Mouse (Mus musculus): ENCODE measurements around the gene Exosc1. TPM values are rescaled to one million over a fixed set of nuclear protein-coding genes. Genes with fewer than 3 reads are reported as not detected.

The Exosc1 gene
- polyA plus RNA-seq, 1 experiment from 2014 or later: 32.3 TPM

- no peak for TF ChIP-seq CTCF (IDR thresholded peaks at IDR 0.05; ENCODE audit: low read depth)
- H3K9me3 ChIP-seq (ENCODE audit: control insufficient read depth): no peaks in the 10 kb centered on the region
- 4% methylated on average over 52 of the region's 54 CpGs for WGBS
- H3K4me2 ChIP-seq (replicated peaks; ENCODE audit: low read depth): peak within 1 kb of the TSS; percentile 85
- peaks cover 9% of the 10 kb centered on the region for H3K36me3 ChIP-seq (ENCODE audit: control insufficient read depth, insufficient read depth)
- H3K27me3 ChIP-seq (replicated peaks; ENCODE audit: control insufficient read depth, insufficient read depth, low read length): no peaks in the 10 kb centered on the region
- ATAC-seq: peak; percentile 90
- peaks cover 17% of the 10 kb centered on the region; the same call in 1 of the 2 replicates for H3K4me1 ChIP-seq (replicated peaks; ENCODE audit: control insufficient read depth, insufficient read depth, low read length)
- H3K9ac ChIP-seq (ENCODE audit: low read depth, low read length): peak within 1 kb of the TSS; percentile 63
- H3K4me3 ChIP-seq (ENCODE audit: low read depth, low read length): peak within 1 kb of the TSS; percentile 65
- H3K27ac ChIP-seq (ENCODE audit: low read depth, low read length): peak within 1 kb of the TSS; percentile 30
Measured at GRCm38 (mm10) chr19:41911178-41912073, 21.8 kb downstream of the Exosc1 start, which contains the start of gene Pgam1. TSS of gene Pgam1 (plus strand) at chr19:41911923.

- WGBS: 55% methylated on average over 2 of the region's 2 CpGs
- no peak overlapping the region for H3K27ac ChIP-seq (ENCODE audit: low read depth, low read length)
- no peak for TF ChIP-seq CTCF (IDR thresholded peaks at IDR 0.05; ENCODE audit: low read depth)
- H3K4me3 ChIP-seq (ENCODE audit: low read depth, low read length): no peak overlapping the region
- H3K4me2 ChIP-seq (replicated peaks; ENCODE audit: low read depth): no peak overlapping the region
- ATAC-seq: no peak
- no peak overlapping the region for H3K9ac ChIP-seq (ENCODE audit: low read depth, low read length)
- H3K27me3 ChIP-seq (replicated peaks; ENCODE audit: control insufficient read depth, insufficient read depth, low read length): no peaks in the 10 kb centered on the region
- peaks cover 17% of the 10 kb centered on the region; the same call in 1 of the 2 replicates for H3K4me1 ChIP-seq (replicated peaks; ENCODE audit: control insufficient read depth, insufficient read depth, low read length)
- no peaks in the 10 kb centered on the region for H3K36me3 ChIP-seq (ENCODE audit: control insufficient read depth, insufficient read depth)
- no peaks in the 10 kb centered on the region for H3K9me3 ChIP-seq (ENCODE audit: control insufficient read depth)
Measured at GRCm38 (mm10) chr19:41910396-41910795, 22.8 kb downstream of the Exosc1 start.

GRCm38 (mm10) chr19:41908736-41909135 lies 24.5 kb downstream of the Exosc1 start:
- Histone ChIP-seq H3K9ac (ENCODE audit: low read depth, low read length) (no peak overlapping the region), H3K27ac (ENCODE audit: low read depth, low read length) (no peak overlapping the region), H3K27me3 (replicated peaks; ENCODE audit: control insufficient read depth, insufficient read depth, low read length) (no peaks in the 10 kb centered on the region), H3K4me3 (ENCODE audit: low read depth, low read length) (no peak overlapping the region), H3K9me3 (ENCODE audit: control insufficient read depth) (no peaks in the 10 kb centered on the region), H3K4me1 (replicated peaks; ENCODE audit: control insufficient read depth, insufficient read depth, low read length) (peaks cover 15% of the 10 kb centered on the region; the same call in 1 of the 2 replicates), H3K36me3 (ENCODE audit: control insufficient read depth, insufficient read depth) (no peaks in the 10 kb centered on the region), H3K4me2 (replicated peaks; ENCODE audit: low read depth) (no peak overlapping the region)
- TF ChIP-seq CTCF (IDR thresholded peaks at IDR 0.05; ENCODE audit: low read depth): no peak
- 89% methylated on average over 3 of the region's 3 CpGs for WGBS
- ATAC-seq: no peak

GRCm38 (mm10) chr19:41907079-41907760 lies 26.0 kb downstream of the Exosc1 start:
- H3K36me3 ChIP-seq (ENCODE audit: control insufficient read depth, insufficient read depth): no peaks in the 10 kb centered on the region
- no peak overlapping the region for H3K9ac ChIP-seq (ENCODE audit: low read depth, low read length)
- 34% methylated on average over 8 of the region's 8 CpGs for WGBS
- H3K9me3 ChIP-seq (ENCODE audit: control insufficient read depth): no peaks in the 10 kb centered on the region
- H3K4me2 ChIP-seq (replicated peaks; ENCODE audit: low read depth): peak overlapping the region; percentile 30
- no peaks in the 10 kb centered on the region for H3K27me3 ChIP-seq (replicated peaks; ENCODE audit: control insufficient read depth, insufficient read depth, low read length)
- no peak for ATAC-seq
- H3K4me1 ChIP-seq (replicated peaks; ENCODE audit: control insufficient read depth, insufficient read depth, low read length): peaks cover 9% of the 10 kb centered on the region; the same call in 1 of the 2 replicates
- H3K4me3 ChIP-seq (ENCODE audit: low read depth, low read length): no peak overlapping the region
- no peak overlapping the region for H3K27ac ChIP-seq (ENCODE audit: low read depth, low read length)
- TF ChIP-seq CTCF (IDR thresholded peaks at IDR 0.05; ENCODE audit: low read depth): no peak

GRCm38 (mm10) chr19:41906311-41907078 lies 26.7 kb downstream of the Exosc1 start:
- no peak overlapping the region for H3K27ac ChIP-seq (ENCODE audit: low read depth, low read length)
- no peaks in the 10 kb centered on the region for H3K9me3 ChIP-seq (ENCODE audit: control insufficient read depth)
- WGBS: 45% methylated on average over 6 of the region's 6 CpGs
- ATAC-seq: no peak
- H3K4me3 ChIP-seq (ENCODE audit: low read depth, low read length): no peak overlapping the region
- TF ChIP-seq CTCF (IDR thresholded peaks at IDR 0.05; ENCODE audit: low read depth): no peak
- no peak overlapping the region for H3K9ac ChIP-seq (ENCODE audit: low read depth, low read length)
- H3K4me1 ChIP-seq (replicated peaks; ENCODE audit: control insufficient read depth, insufficient read depth, low read length): peaks cover 9% of the 10 kb centered on the region; the same call in 1 of the 2 replicates
- H3K36me3 ChIP-seq (ENCODE audit: control insufficient read depth, insufficient read depth): no peaks in the 10 kb centered on the region
- no peaks in the 10 kb centered on the region for H3K27me3 ChIP-seq (replicated peaks; ENCODE audit: control insufficient read depth, insufficient read depth, low read length)
- H3K4me2 ChIP-seq (replicated peaks; ENCODE audit: low read depth): peak overlapping the region; percentile 30; the same call in 1 of the 2 replicates

Data from intestine, postnatal 0 days (tissue).